Mouse (Mus musculus) fat pad, adult 2 months (tissue): ENCODE results near the gene Ttc29.

Source experiments
- DNase-seq: peaks from one replicate; pipeline ENCODE4 v3.0.0-alpha.2; 2011; ENCODE audit warnings: low read depth, low spot score; ENCODE audit errors: extremely low read depth

Ttc29 gene

GRCm38 (mm10) chr8:78277411-78277810 lies 64.3 kb downstream of the Ttc29 start:
- no peak for DNase-seq

DNA sequence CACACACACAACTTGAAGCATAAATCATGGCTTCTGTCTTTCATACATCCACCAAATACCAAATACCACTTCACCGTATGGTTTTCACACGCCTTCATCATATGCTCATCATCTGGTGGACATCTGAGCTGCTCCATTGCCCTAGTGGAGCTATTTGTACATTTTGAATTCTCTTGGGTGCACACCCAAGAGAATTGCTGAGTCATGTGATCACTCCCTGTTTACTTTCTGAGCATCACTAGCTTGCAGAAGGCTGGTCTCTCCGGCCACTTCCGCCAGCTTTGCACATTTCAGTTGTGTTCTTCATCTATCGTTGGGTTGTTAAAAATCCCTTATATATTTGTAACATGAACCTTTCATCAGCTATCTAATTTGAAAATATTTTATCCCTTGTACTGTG lies 65.5 kb downstream of the Ttc29 start:
- DNase-seq: no peak

GRCm38 (mm10) chr8:78284805-78285204 lies 71.7 kb downstream of the Ttc29 start:
- no peak for DNase-seq

DNA sequence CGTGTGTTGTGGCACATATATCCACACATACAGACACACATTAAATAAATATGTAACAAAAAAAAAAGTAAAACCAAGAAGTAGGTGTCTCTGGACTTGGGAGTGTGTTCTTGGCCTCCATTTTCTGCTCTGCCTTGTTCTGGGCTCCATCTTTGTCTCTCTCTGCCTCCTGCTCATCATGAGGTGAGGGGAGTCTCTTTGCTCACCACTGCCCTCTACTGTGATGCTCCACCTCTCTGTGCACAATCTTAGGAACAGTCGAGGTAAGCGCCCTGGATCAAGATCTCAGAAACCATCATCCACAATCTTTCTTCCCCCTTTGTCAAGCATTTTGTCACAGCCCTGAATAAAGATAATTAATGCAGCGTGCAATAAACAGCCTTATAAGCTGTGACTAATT lies 72.3 kb downstream of the Ttc29 start:
- no peak for DNase-seq

DNA sequence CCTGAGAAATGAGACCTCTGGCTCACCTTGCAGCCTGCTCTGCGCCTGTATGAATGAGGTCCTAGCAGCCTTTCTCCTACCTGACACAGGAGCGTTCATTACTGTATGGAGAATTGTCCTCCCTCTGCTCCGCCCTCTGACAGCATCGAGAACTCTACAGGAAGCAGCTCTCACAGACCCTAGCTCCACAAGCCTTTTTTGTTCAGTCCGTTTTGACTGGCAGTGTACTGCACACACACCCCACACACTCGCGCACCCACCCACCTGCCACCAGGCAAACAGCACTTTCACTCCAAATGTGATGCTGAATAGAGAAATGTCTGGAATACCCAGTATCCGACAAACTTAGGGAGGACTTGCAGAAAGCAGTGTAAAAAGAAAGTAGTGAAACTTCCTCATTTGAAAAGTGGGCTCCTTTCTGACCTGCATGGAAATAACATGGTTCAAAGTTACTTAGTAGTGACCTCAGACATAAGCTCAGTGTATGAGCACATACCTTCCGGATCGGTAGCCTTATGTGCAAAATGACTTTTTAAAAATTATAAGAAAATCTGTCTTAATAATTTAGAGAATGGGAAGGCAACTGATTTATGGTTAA lies 76.4 kb downstream of the Ttc29 start:
- DNase-seq: no peak

- no peak for DNase-seq
Observed at GRCm38 (mm10) chr8:78290274-78290673, 77.2 kb downstream of the Ttc29 start.

DNA sequence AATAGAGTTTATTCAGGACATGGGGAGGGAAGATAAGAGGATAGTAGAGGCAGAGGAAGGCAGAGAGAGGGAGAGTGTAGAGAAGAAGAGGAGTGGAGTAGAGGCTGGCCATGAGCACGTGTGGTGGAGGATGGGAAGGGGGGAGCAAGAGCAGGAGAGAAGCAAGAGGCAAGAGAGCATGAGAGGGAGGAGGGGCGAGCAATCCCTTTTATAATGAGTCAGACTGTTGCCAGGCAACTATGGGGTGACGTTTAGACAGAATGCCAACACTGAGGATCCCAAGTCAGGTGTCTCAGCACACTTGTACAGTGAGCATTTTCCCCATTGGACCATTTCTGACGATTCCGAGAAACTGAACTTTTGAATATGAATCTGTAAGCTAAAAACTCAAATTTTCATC lies 82.4 kb downstream of the Ttc29 start:
- DNase-seq: no peak

GRCm38 (mm10) chr8:78303579-78303978 lies 90.5 kb downstream of the Ttc29 start:
- no peak for DNase-seq

GRCm38 (mm10) chr8:78306604-78307003 lies 93.5 kb downstream of the Ttc29 start:
- DNase-seq: no peak

- no peak for DNase-seq
Observed at GRCm38 (mm10) chr8:78307131-78307530, 94.0 kb downstream of the Ttc29 start.

- DNase-seq: no peak
Observed at GRCm38 (mm10) chr8:78309539-78309938, 96.4 kb downstream of the Ttc29 start.

DNA sequence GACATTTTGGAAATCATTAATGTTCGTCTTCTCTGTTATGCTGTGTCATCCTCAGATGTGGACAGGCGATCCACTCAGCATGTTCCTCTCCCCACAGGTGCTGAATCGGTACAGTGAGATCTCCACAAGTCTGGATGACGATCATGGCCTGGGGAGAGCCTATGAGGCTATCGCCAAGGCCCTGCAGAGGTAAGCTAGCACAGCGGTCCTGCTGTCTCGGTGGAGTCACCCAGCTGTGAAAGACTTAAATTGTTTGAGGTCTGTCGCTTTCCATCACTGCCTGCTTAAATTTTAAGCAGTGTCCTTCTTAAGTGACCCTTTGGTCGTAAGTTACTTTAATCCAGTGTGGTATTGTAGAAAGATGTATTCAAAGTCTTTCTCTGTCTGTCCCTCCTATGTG lies 102.5 kb downstream of the Ttc29 start:
- no peak for DNase-seq

- DNase-seq: no peak
Observed at GRCm38 (mm10) chr8:78317666-78318065, 104.6 kb downstream of the Ttc29 start.

- no peak for DNase-seq
Observed at GRCm38 (mm10) chr8:78323391-78323790, 110.3 kb downstream of the Ttc29 start.

DNA sequence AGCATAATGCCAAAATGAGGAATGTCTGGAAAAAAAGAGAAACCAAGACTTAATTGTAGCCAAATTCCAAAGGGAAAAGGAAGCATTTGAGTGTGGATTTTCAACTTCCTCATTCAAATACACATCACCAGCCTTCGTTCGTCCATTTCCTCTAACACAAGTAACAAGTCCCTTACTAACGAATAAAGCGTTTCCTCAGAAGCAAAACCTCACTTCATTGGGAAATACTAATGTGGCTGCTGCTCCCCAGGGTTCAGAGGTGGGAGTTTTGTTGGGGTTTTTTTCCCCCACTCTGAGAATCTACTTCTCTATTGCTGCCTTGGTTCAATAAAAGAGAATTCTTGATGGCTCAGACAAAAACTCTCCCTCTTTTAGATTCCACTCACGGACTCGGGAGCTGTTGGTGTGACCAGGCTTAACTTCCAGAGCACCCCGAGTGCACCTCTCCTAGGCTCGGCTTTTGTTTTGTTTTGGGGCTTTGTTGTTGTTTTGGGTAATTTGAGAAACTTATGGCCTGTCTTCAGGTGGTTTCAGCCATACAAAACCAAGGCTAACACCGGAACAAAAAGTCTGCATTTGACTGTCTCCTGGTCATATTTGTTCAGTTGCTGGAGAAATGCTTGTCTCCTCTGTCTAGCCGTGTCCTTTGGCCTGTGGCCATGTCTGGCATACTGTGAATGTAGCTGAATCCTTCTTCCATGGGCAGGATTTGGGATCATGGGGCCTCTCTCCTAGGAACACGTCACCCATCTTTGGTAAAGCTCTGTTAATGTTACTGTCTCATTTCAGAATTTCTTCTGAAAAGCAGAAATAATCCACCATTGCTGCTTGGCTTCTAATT lies 127.8 kb downstream of the Ttc29 start:
- no peak for DNase-seq

DNA sequence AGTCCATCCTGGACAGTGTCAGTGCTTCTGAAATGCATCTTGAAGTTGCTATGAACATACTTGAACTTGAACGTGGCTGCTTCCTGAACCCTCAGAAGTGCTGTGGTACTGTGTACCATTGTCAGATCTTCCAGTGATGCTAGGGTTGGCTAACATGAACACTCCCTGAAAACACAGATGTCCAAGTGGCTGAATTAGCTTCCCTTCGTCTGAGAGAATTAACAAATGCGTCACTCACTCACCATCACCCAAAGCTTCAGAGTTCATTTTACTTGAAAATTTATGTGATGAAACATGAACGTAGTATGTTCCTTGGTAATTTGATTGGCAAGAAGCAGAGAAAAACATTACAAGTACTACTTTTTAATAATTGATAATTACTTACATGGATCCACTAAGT lies 129.1 kb downstream of the Ttc29 start:
- DNase-seq: no peak

DNA sequence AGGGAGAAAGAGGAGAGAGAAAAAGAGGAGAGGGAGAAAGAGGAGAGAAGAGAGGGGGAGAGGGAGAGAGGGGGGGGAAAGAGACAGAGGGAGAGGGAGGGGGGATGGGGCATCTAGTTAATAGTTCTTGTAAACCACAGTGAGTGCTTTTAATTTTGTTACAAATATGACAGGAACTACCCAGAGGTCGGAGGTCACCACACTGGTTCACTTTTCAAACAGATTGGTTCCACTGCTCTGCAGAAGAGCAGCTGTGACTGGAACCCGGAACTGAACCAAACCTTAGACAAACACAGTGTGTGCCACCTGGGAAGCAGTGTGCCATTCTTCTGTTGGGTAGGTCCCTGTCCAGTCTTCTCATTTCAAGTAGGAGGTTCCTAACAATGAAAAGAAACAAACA lies 130.9 kb downstream of the Ttc29 start:
- no peak for DNase-seq

DNA sequence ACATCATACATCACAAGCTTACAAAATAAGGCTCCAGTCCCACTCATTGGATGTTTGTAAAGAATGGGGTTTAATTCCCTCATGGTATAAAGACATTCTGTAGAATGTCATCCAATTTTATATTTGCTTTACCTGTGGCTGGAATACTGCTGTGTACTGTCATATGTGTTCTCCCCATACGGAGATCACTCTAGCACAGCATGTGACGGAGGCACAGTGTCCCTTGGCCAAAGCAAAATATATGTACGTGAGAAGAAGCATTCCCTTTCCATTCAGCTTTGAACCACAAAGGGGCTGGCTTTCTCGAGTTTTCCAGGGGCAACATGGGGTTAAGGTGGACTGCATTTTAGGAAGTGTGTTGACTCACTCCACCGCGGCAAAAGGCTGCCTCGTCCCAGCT lies 132.6 kb downstream of the Ttc29 start:
- no peak for DNase-seq

DNA sequence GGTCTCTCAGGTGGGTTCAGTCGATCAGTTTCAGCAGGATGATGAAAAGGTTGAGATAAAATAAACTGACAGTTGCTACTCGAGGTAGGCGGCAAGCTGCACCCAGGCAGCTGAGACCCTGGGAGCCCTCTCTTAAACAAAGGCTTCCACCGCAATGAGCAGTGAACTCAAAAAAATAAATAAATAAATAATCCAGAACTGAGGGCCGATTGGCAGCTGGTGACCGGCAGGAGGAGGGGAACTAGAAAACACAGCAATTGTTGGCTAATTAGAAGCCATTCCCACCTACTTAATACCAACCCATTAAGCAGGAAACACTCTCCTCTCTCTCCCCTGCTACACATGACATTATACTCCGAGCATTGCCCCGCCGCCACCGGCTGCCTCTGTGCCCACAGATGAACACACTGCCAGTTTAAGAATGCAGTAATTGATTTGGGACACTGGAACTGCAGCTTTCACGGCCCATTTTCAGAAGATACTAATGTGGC lies 133.1 kb downstream of the Ttc29 start:
- no peak for DNase-seq

DNA sequence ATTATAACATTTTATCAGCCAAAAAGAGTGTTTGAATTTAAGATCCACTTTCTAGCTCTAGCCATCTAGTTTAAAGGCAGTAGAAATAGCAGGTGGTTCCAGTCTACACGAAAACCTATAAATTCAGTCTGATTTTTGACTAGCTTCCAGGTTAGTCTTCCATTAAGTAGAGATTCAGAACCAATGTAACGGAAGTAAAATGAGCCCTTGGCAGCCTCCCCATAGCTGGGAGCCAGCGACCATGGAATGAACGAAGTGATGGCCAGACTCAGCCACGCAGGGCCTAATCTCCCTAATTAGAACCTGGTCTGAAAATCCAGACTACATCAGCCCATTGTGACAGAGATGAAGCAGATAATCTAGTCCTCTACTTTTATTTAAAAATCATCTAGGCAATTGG lies 140.8 kb downstream of the Ttc29 start:
- DNase-seq: no peak

DNA sequence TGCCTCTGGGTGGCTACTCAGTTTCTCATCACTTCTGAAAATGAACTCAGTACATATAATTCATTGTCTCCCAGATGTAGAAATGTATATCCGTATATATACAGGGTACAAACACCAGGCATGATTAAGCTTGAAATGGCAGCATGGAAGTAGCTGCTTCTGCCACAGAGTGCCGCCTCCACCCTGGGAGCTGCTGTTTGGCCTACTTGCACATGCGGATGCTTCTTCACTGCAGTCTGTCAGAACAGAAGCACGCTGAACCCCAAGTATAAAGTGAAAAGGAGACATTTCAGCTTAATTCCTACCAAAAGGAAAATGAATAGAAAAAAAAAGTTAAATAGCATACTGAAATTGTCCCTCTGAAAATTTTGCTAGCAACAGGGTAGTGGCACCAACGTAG lies 141.7 kb downstream of the Ttc29 start:
- DNase-seq: no peak

DNA sequence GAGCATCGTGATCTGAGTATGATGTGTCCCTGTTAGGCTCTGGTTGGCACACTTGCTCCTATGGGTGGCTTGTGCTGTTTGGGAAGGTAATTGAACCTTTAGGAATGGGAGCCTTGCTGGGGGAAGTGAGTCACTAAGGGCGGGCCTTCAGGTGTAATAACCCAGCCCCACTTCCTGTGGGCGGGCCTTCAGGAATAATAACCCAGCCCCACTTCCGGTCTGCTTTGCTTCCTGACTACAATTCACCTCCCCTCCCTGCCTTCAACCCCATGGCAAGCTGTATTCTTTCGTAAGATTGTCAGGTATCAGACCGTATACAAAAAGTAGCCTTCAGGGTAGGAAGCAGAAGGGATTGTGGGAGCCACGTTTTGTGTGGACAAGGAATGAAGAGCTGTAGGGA lies 177.7 kb downstream of the Ttc29 start:
- DNase-seq: no peak

GRCm38 (mm10) chr8:78419272-78419671 lies 206.2 kb downstream of the Ttc29 start:
- no peak for DNase-seq
